Mouse (Mus musculus): Measurements from ENCODE around the gene Cyp2w1.

DNA sequence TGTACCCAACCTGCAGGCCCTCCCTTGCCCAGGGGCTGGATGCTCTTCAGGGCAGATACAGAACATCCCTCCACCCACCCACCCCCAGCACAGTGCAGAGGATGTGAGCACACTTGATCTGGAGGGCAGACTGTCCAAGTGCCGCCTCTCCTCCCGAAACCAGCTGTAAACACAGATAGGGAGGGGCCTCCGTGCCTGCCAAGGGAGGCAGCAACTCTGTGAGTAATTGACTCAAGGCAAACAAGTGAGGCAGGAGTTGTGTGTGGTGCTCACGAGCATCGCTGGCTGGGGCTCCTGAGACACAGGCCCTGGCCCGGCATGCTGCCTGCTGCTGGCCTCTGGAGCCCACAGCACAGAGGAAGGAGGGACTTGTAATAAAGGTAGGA is 37.3 kb downstream of the Cyp2w1 start:
- TF ChIP-seq CTCF (IDR thresholded peaks at IDR 0.05; ENCODE audit: low read depth, low read length) (peak; percentile 26; the same call in 1 of the 2 replicates), POLR2A (IDR thresholded peaks at IDR 0.05; ENCODE audit: extremely low read depth, insufficient read depth, low read length) (no peak)

Data from liver, adult 2 months (tissue).